Mouse (Mus musculus): ENCODE data around the gene Msh5. TPM values are rescaled to one million over a fixed set of nuclear protein-coding genes. Genes with fewer than 3 reads are reported as not detected.

Msh5 gene
- polyA plus RNA-seq (2014; fragmentation: Illumina TruSeq; extraction: RNeasy Lipid Tissue Mini Kit (QIAGEN cat#74804); ENCODE audit: low read depth, low replicate concordance), result 4.2 TPM

DNA sequence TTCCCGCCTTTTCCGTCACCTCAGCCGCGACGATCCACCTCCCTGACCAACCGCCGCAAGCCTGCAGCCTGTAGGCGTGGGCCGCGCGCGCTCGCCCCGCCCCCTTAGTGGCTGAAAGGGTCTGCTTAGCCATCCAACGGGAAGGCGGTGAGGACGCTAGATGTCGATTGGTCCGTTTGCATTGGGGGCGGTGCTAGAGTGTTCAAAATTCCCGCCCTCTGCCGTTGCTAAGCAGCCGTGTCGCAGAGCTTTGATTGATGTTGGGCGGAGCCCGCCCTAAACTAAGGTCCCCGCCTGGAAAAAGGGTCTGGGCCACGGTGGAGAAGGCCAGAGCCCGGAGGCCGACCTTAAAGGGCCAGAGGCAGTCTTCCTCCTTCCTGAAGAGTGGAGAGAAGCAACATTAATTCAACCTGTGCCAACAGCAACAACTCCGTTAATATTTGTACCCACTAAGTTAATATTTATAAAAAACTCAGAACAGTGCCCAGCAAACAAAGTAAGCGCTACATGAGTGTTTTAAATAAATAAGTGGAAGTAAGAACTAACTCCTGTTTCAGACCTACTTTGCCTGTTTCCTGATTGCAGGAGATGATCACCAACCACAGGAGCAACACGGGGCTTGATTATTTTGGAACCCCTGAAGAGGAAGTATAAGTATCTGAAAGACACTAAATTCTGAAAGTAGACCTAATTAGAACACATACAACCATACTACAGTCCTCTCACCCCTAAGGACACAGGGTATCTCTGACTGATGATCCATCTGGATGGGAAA is at the start of gene Msh5:
Gene Msh5, minus strand, starts transcription at position 65 of the 775 bp plus-strand sequence.

DNA sequence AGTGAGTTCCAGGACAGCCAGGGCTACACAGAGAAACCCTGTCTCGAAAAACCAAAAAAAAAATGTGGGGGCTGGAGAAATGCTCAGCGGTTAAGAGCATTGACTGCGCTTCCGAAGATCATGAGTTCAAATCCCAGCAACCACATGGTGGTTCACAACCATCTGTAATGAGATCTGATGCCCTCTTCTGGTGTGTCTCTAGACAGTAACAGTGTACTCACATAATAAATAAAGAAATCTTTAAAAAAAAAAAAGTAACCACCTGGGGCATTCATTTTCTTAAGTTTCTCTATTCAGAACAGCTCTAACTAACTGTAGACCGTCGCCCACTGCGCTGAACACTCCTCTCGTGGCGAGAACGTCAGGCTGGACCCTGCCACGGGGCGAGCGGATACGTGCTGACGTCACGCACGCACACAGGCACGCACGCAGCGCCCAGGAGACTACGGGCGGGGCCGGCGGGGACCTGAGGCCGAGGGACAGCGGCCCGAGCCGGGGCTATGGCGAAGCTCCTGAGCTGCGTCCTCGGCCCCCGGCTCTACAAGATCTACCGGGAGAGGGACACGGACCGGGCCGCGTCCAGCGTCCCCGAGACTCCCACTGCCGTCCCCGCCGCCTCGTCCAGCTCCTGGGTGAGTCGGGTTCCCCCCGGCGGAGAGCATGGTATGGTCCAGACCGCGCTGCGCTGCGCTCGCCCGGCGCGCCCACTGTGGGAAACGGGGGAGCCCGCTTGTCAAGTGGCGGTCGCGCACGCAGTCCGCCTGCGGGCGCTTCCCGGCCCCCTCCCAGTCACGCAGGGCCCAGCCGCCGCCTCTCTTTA is 42.5 kb upstream of the Msh5 start, which contains the start of gene Abhd16a:
Gene Abhd16a, plus strand, starts transcription at position 439 of the 820 bp plus-strand sequence.

DNA sequence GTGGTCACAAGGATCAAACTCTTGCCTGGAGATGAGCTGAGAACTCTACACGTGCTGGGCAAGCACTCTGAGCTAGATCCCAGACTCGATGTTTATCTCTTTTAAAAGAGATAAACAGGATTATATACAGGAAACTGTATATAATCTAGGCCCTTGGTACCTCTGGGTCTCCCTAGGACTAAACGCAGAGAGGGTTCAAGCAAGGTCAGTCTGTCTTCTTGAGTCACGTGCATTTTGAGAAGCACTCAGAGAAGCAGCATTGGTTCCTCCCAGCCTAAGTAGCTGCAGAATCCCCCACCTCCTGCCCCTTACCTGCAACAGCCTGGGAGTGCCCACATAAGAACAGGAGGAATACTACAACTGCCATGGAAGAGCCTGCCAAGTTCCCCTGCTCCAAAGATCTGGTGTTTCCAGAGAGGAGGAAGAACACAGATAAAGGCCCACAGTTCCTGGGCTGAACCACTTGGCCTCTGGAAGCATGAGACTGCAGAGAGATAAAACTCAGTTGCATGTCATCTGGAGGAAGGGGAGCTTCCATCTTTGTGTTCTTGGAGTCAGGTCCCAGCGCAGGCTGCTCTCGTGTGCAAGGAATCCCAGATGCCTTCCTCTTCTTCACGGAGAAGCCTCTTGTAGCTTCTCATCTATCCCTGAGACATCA is 38.8 kb upstream of the Msh5 start, which contains the start of gene Ly6g6f:
Gene Ly6g6f, minus strand, starts transcription at position 403 of the 658 bp plus-strand sequence.

GRCm38 (mm10) chr17:35077786-35078233 is 31.3 kb upstream of the Msh5 start, which contains the start of gene Ly6g6d:
TSS of gene Ly6g6d (minus strand) at chr17:35078065.

GRCm38 (mm10) chr17:35076507-35077176 is 30.1 kb upstream of the Msh5 start, which contains the start of gene Ly6g6e:
TSS of gene Ly6g6e (plus strand) at chr17:35076902.

DNA sequence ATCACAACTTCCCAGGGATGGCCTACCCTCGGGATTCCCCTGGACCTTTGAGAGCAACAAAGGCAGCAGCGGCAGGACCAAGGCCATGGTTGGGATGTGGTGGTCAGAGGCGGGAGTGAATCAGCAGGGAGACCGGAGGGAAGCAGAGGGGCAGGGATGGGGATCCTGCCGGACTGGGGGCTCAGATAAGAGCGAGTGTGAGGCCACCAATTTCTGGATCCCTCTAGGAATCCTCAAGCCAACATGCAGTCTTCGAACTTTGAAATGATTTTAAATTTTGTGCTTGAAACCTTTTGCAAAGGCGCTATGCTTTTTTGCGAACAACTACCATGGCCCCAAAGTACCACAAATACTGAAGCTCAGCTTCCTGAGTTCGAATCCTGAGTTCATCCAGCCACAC is 19.5 kb upstream of the Msh5 start, which contains the start of gene Mpig6b:
Gene Mpig6b, minus strand, starts transcription at position 101 of the 400 bp plus-strand sequence.

GRCm38 (mm10) chr17:35064951-35065947 is 18.7 kb upstream of the Msh5 start, which contains the start of gene Ly6g6c:
TSS of gene Ly6g6c (plus strand) at chr17:35065388.

DNA sequence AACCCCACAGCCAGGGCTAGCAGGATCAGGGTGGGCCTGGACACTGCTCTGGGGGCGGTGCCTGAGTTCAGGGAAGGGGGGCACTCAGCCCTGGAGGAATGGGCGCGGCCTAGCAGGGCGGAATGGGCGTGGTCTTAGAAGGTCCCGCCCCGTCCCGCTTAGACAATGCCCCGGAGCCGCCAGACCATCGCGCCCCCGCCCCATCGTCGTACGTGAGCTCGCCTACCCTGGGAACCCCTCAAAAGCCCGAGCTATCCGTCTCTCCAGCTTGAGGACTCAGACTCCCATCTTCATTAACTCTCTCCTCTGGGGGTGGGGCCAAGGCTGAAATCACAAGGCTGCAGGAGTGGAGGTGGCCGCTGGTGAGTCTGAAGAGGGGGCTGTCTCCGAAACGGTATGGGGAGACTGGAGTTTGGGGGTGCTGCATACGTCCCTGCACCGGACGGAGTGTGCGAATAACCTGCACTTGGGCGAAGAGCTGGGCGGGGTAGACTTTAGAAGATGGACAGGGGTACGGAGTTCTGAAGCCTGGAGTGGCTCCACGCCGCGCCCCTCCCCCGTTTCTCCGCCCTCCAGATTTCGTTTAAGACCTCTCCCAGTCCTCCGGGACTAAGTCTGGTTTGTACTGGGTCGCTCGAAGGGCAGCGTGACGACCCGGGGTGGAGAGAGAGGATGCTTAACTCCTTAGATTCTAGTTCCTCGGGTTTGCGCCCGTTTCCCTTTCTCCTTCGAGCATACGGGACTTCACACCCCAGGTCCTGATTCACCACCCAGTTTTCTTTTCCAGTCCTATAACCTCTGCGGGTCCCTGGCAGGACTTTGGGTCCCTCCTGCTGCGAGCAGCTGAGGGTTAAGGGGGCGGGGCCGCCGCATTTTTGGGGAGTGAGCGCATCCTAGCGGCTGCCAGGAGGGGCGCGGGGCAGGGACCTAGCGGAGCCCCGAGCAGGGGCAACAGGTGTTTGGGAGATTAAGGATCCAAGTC is 12.7 kb upstream of the Msh5 start, which contains the start of gene Ddah2:
Gene Ddah2, plus strand, starts transcription at position 125 of the 982 bp plus-strand sequence.

DNA sequence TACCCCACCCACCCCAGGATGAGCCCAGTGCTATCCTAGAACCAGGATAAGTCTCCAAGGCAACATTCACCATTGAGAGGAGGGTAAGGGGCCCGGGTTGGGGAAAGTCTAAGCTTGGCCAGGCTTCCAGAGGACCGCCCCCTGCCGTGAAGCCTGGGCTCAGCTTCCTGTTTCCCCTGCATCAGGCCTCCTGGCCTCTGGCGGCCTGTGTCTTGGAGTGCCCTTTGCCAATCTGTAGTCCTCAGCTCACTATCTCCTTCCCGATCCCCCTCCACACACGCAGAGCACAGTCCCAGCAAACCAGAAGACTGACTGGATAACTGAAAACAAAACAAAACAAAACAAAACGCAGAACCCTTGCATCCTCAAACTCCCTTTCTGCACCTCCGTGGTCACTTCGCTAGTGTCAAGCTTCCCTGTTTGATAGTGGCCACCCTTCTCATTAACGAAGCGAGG is 3.0 kb upstream of the Msh5 start, which contains the start of gene Clic1:
Gene Clic1, plus strand, starts transcription at position 406 of the 456 bp plus-strand sequence.

GRCm38 (mm10) chr17:35027277-35028068 is 19.1 kb downstream of the Msh5 start, which contains the start of gene Sapcd1:
TSS of gene Sapcd1 (minus strand) at chr17:35028016.

GRCm38 (mm10) chr17:35016376-35016775 is 30.2 kb downstream of the Msh5 start, which contains the start of gene Vwa7:
TSS of gene Vwa7 (plus strand) at chr17:35016579.

GRCm38 (mm10) chr17:35000717-35001451 is 45.7 kb downstream of the Msh5 start, which contains the start of gene Vars:
TSS of gene Vars (plus strand) at chr17:35000987.

DNA sequence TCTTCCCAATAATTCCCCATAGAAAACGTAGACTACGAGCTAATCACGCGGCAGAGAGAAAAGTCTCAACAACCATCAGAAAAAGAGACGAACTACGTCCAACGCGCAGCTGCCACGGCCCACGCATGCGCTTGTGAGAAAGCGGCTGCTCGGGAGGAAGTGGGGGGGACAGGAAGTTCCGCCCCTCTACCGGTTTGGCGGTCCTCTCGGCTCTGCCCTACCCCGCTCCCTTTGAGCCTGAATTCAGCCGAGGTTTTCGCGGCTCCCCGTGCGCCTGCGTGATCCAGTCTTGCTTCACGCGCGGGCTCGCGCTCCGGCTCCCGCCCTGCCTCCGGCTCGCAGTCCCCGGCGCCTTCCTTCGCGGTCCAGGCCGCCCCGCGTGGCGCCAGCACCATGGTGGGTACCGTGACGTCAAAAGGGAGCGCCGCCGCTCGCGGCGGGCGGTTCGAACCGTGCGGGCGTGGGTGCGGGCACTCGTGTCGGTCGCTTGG is 64.8 kb downstream of the Msh5 start, which contains the start of gene Lsm2:
Gene Lsm2, plus strand, starts transcription at position 173 of the 491 bp plus-strand sequence.

Data from adipose tissue, adult 10 weeks (tissue).